Mouse (Mus musculus): ENCODE data around the gene Cldn18.

Cldn18 gene

GRCm38 (mm10) chr9:99681980-99682570, 35.0 kb downstream of the Cldn18 start:
- DNase-seq: no peak

GRCm38 (mm10) chr9:99675714-99676113, 41.4 kb downstream of the Cldn18 start:
- DNase-seq: no peak

- DNase-seq: peak; percentile 34
These were observed 45.5 kb downstream of the Cldn18 start for GRCm38 (mm10) chr9:99671603-99672002.

- peak; percentile 42 for DNase-seq
These were observed 49.5 kb downstream of the Cldn18 start for GRCm38 (mm10) chr9:99667596-99667995.

GRCm38 (mm10) chr9:99662887-99663286, 54.2 kb downstream of the Cldn18 start:
- no peak for DNase-seq

GRCm38 (mm10) chr9:99662406-99662805, 54.7 kb downstream of the Cldn18 start:
- DNase-seq: peak; percentile 80

GRCm38 (mm10) chr9:99661606-99662166, 55.4 kb downstream of the Cldn18 start:
- peak; percentile 16 for DNase-seq

GRCm38 (mm10) chr9:99660756-99661155, 56.3 kb downstream of the Cldn18 start:
- DNase-seq: no peak

DNA sequence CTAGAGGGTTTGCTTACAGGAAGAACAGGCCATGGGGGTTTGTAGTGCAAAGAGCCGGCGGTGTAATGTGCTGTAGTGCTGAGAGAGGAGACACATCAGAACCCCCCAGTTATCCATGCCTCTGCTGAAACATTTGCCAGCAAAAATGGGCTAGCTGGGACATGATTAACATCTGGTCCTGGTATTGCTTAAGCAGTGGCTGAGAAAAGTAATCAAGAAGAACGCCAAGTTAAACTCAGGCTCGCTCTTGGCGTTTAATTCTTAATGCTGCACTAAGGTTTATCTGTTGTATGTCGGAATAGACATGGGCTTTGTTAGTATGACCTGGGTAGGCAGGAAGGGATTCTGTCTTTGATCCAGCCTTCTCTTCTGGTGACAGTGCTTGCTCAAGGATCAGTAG, 71.0 kb downstream of the Cldn18 start:
- no peak for DNase-seq

GRCm38 (mm10) chr9:99645416-99645815, 71.7 kb downstream of the Cldn18 start:
- DNase-seq: no peak

DNA sequence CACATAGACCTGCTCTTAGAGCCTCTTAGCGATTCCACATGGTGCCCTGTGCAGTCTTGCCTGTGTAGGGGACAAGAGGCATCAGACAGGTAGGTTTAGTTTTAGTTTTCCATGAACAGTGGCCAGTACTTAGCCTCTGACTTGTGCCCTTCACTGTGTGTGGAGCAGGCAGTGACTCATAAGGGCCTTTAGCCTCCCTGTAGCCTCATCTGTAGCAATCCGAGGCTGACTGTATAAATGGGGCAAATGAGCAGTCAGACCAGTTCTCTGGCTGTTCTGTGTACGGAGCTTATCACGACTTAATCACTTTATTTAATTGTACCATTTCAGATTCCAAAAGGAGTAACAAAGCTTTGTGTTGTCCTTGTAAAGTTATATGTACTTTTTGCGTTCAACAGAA, 77.1 kb downstream of the Cldn18 start:
- DNase-seq: no peak
